Mouse (Mus musculus): ENCODE data around the gene Twf2.

DNA sequence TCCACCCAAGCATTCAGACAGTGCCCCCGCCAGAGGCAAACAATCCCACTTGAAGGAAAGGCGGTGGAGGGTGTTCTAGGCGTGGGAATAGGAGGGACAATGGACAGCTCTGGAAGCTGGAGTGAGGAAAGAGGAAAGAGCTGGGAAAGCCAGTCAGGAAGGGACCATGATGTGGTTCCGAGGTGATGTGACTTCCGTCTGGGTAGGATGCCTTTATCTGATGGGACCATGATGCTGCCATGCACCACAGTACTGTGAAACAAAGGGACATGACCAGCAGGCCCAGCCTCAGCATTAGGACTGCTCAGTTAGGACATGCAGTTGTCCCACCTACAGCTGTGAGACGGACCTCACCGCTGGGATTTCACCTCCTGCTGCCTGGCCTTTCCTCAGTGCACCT is 28.3 kb downstream of the Twf2 start:
- TF ChIP-seq CTCF (IDR thresholded peaks at IDR 0.05; ENCODE audit: insufficient read depth, low read length) (0 out of 2 replicates have a peak, but pooled peaks have one; percentile 0), POLR2A (IDR thresholded peaks at IDR 0.05; ENCODE audit: borderline replicate concordance, extremely low read depth, low read depth, low read length) (peak; percentile 19; the same call in 1 of the 2 replicates)
